Mouse (Mus musculus) heart, adult 9 months (tissue): ENCODE results near the gene Ptpn3.

Experiments
- DNase-seq, 2 experiments: peaks; one replicate each; pipeline ENCODE4 v3.0.0; 2022; ENCODE audit warnings: low spot score in 2 of 2

Gene Ptpn3

GRCm38 (mm10) chr4:57301410-57302313, at the start of gene Ptpn3:
Ptpn3 (minus strand) TSS chr4:57301837.
- DNase-seq: peak; percentile 82 to 85

GRCm38 (mm10) chr4:57350541-57350940, 48.9 kb upstream of the Ptpn3 start:
- DNase-seq: no peak

- no peak for DNase-seq
Measured at GRCm38 (mm10) chr4:57343996-57344395, 42.4 kb upstream of the Ptpn3 start.

- no peak for DNase-seq
Measured at GRCm38 (mm10) chr4:57338923-57339322, 37.3 kb upstream of the Ptpn3 start.

GRCm38 (mm10) chr4:57338061-57338460, 36.4 kb upstream of the Ptpn3 start:
- no peak for DNase-seq

GRCm38 (mm10) chr4:57335000-57335666, 33.5 kb upstream of the Ptpn3 start:
- no peak for DNase-seq

GRCm38 (mm10) chr4:57333926-57334548, 32.4 kb upstream of the Ptpn3 start:
- DNase-seq: no peak

- no peak for DNase-seq
Measured at GRCm38 (mm10) chr4:57332511-57332910, 30.9 kb upstream of the Ptpn3 start.

- peak in 1 of 2 experiments; percentile 25 for DNase-seq
Measured at GRCm38 (mm10) chr4:57320606-57321327, 19.1 kb upstream of the Ptpn3 start.

- DNase-seq: no peak
Measured at GRCm38 (mm10) chr4:57318525-57319212, 17.0 kb upstream of the Ptpn3 start.

- no peak for DNase-seq
Measured at GRCm38 (mm10) chr4:57312256-57313166, 10.9 kb upstream of the Ptpn3 start.

- DNase-seq: no peak
Measured at GRCm38 (mm10) chr4:57311750-57312149, 10.1 kb upstream of the Ptpn3 start.

GRCm38 (mm10) chr4:57308214-57309000, 6.8 kb upstream of the Ptpn3 start:
- DNase-seq: peak; percentile 47 to 59

- no peak for DNase-seq
Measured at GRCm38 (mm10) chr4:57307747-57308146, 6.1 kb upstream of the Ptpn3 start.

GRCm38 (mm10) chr4:57306260-57306659, 4.6 kb upstream of the Ptpn3 start:
- DNase-seq: no peak

- no peak for DNase-seq
Measured at GRCm38 (mm10) chr4:57305644-57306043, 4.0 kb upstream of the Ptpn3 start.

- peak in 1 of 2 experiments; percentile 57 for DNase-seq
Measured at GRCm38 (mm10) chr4:57300469-57301409, 898 bp downstream of the Ptpn3 start.
